ENCODE assay signal across 15 mouse cellular contexts in the genomic region with DNA sequence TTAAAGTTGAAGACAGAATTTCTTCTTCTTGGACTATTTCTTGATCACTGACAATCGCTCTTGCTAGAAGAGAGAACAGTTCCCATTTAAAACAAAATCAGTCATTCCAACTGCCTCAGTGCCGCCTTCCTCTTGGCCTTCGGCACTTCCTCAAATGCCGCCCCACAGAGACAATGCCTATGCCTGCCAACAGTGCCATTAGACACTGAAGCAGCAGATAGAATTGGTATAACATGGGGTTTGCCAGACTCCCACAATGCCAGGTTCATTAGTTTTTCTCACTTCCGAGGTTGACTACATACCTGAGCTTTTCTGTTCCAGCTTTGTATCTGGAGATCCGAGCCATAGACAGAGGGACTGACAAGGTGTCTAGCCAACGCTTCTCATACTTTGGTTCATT.
"Had no signal": no experiment of that assay in that cellular context is flagged by ENCODE, and none has a peak within 500 bp of the region (broad histone marks: within the 10 kb centered on the region; RNA-seq: fewer than 3 reads in every experiment).

No protein-coding gene starts in this region.

- H3K4me1 ChIP-seq: liver, embryonic 15.5 days; midbrain, embryonic 10.5 days had no signal

- ATAC-seq: lung, postnatal 0 days had no signal

- H3K27ac ChIP-seq: layer of hippocampus, adult 2 months; limb, embryonic 13.5 days; liver, embryonic 15.5 days; midbrain, embryonic 10.5 days; neural tube, embryonic 13.5 days had no signal

- H3K9me3 ChIP-seq: limb, embryonic 13.5 days; liver, embryonic 15.5 days; midbrain, embryonic 10.5 days; neural tube, embryonic 13.5 days had no signal

- H3K36me3 ChIP-seq: limb, embryonic 13.5 days; liver, embryonic 15.5 days; midbrain, embryonic 10.5 days; neural tube, embryonic 13.5 days had no signal

- H3K27me3 ChIP-seq: liver, embryonic 15.5 days; neural tube, embryonic 13.5 days had no signal

- DNase-seq: kidney, postnatal 10 days; kidney, postnatal 4 days; lung, adult 2 months; lung, postnatal 36 days; retina, postnatal 1 day; right cerebral cortex, postnatal 4 days; spleen, adult 18-20 months; thymus, adult 18-20 months; thymus, postnatal 14 days had no signal

- H3K4me3 ChIP-seq: layer of hippocampus, adult 2 months; limb, embryonic 13.5 days; liver, embryonic 15.5 days; midbrain, embryonic 10.5 days; neural tube, embryonic 13.5 days had no signal
